Mouse (Mus musculus): ENCODE results near the gene Hamp2.

DNA sequence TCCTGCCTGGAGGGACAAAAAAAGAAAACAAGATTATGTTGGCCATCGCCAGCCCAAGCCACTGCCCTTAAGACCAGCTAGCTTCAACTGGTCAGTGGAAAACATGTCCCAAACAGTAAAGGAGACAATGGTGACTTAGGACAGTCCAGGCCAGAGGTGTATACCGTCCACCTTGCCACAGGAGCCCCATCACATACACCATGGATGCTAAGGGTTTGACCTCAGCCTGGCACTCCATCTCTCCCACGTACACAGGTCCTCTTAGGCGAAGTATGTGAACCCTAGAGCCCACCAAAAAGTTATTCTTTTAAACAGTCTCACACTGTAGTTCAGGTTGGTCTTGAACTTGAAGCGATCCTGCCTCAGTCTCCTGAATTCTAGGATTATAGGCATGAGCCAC lies 38.4 kb upstream of the Hamp2 start:
- no peak for TF ChIP-seq CTCF (IDR thresholded peaks at IDR 0.05; ENCODE audit: control insufficient read depth, insufficient read depth, low read length)
- no peak for TF ChIP-seq POLR2A (IDR thresholded peaks at IDR 0.05; ENCODE audit: borderline replicate concordance, control insufficient read depth, low read depth, low read length)

All from bone marrow, adult 2 months (tissue).